Mouse (Mus musculus): ENCODE results near the gene Cstb.

Gene Cstb

GRCm38 (mm10) chr10:78458348-78459111 is 33.1 kb downstream of the Cstb start:
- DNase-seq (ENCODE audit: inconsistent age in 2 of 2, low spot score in 1 of 2), result peak in 1 of 2 experiments; percentile 50

GRCm38 (mm10) chr10:78460463-78460862 is 35.0 kb downstream of the Cstb start:
- DNase-seq (ENCODE audit: inconsistent age in 2 of 2, low spot score in 1 of 2), result no peak

GRCm38 (mm10) chr10:78461767-78462166 is 36.3 kb downstream of the Cstb start:
- DNase-seq (ENCODE audit: inconsistent age in 2 of 2, low spot score in 1 of 2), result no peak

- no peak for DNase-seq (ENCODE audit: inconsistent age in 2 of 2, low spot score in 1 of 2)
These were observed 37.7 kb downstream of the Cstb start for GRCm38 (mm10) chr10:78462945-78463768.

GRCm38 (mm10) chr10:78463769-78464167 is 38.3 kb downstream of the Cstb start:
- peak in 1 of 2 experiments; percentile 60 for DNase-seq (ENCODE audit: inconsistent age in 2 of 2, low spot score in 1 of 2)

GRCm38 (mm10) chr10:78464201-78464791 is 38.8 kb downstream of the Cstb start:
- no peak for DNase-seq (ENCODE audit: inconsistent age in 2 of 2, low spot score in 1 of 2)

GRCm38 (mm10) chr10:78464792-78465207 is 39.3 kb downstream of the Cstb start, which contains the start of gene Pdxk:
TSS of gene Pdxk (minus strand) at chr10:78464975.
- peak; percentile 98 to 99 for DNase-seq (ENCODE audit: inconsistent age in 2 of 2, low spot score in 1 of 2)

GRCm38 (mm10) chr10:78465472-78465871 is 40.0 kb downstream of the Cstb start:
- DNase-seq (ENCODE audit: inconsistent age in 2 of 2, low spot score in 1 of 2), result no peak

- DNase-seq (ENCODE audit: inconsistent age in 2 of 2, low spot score in 1 of 2), result no peak
These were observed 41.2 kb downstream of the Cstb start for GRCm38 (mm10) chr10:78466647-78467046.

GRCm38 (mm10) chr10:78467761-78468310 is 42.4 kb downstream of the Cstb start:
- peak; percentile 71 to 75 for DNase-seq (ENCODE audit: inconsistent age in 2 of 2, low spot score in 1 of 2)

GRCm38 (mm10) chr10:78470582-78471313 is 45.3 kb downstream of the Cstb start:
- peak; percentile 56 to 77 for DNase-seq (ENCODE audit: inconsistent age in 2 of 2, low spot score in 1 of 2)

- DNase-seq (ENCODE audit: inconsistent age in 2 of 2, low spot score in 1 of 2), result peak; percentile 56 to 85
These were observed 46.6 kb downstream of the Cstb start for GRCm38 (mm10) chr10:78472046-78472445.

GRCm38 (mm10) chr10:78473434-78473833 is 48.0 kb downstream of the Cstb start:
- DNase-seq (ENCODE audit: inconsistent age in 2 of 2, low spot score in 1 of 2), result no peak

GRCm38 (mm10) chr10:78474759-78475158 is 49.3 kb downstream of the Cstb start:
- DNase-seq (ENCODE audit: inconsistent age in 2 of 2, low spot score in 1 of 2), result no peak

GRCm38 (mm10) chr10:78476821-78477220 is 51.4 kb downstream of the Cstb start:
- DNase-seq (ENCODE audit: inconsistent age in 2 of 2, low spot score in 1 of 2), result no peak
